Mouse (Mus musculus) spleen, adult 18-20 months (tissue): ENCODE measurements at regions not wholly inside any gene's neighbourhood (a gene's known extent, or its start where the extent isn't known, plus 50 kb on each side); places are given as distances from the start of the nearest gene placed in this dataset.
A peak's percentile ranks its signal among the peaks of the same experiment; 100 is the strongest.

Source experiments
- DNase-seq, 2 experiments: peaks; one replicate each; pipeline ENCODE4 v3.0.0; 2022; ENCODE audit warnings: mixed read lengths in 2 of 2

DNA sequence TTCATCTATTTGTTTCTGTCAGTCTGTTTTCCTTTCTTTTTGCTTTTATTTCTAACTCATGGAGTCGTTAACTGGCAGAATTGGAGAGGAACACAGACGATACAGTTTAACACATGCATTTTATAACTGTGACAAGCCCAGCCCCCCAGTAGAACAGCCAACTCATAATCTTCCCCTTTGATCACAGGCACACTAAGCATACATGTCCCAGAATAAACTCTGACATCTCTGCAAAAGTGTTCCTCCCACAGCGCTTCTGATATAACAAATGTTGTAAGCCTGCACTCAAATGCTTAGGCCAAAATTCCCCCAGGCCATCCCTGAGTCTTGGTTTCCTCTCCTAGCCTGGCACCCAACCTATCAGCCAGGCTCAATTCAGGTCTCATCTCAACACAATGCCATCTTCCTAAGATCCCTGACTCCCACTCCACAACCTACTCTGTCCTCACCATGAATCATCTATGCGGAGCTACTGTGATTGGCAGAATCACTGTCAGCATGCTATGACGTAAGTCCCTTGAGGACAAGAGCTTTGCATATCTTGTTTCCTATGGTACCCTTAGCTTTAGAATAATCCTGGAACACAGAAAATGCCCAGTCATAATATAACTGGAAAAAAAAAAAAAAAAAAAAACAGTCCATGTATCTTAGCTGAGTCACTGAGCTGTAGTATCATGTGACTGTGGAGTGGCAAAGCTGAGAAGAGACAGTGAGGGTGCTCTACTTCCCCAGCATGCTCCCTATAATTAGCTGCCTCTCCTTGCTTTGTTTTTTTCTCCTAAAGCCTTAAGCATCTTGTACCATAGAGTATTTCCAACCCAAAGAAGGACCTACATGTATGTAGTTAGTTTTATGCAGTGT, 146.7 kb downstream of the Plk2 start:
- DNase-seq, result no peak

DNA sequence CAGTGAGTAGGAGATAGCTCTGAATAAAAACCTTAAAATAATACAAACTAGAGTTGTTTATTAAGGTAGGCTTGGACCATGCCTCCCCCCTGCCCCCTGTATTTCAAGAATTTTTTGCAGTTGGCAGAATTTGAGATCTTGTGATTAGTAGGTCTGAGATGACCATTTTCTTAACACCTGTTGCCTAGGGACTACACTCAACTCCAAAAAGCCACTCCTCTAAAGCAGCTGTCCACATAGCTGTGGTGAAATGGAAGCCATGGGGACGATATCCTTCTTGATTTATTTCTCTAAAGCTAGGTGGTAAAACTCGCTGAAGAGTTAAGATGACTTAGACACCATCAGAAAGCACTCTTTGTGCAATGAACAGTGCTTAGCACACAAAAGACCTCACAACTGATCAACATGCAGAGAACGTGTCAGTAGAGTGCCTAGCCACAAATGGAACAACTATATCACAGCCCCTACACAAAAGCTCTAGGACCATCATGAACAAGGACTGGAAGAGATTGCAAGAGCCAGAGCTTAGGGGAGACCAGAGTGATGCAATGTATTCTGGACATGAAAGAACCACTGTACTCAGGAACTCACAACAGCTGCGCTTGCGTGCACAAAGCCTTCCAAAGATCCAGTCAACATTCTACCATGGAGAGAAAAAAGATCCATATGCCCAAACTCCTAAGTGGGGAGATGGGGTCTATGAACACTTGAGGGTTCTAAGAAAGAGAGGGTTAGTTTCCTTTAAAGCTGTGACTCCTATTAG, 147.6 kb downstream of the Plk2 start:
- no peak for DNase-seq

DNA sequence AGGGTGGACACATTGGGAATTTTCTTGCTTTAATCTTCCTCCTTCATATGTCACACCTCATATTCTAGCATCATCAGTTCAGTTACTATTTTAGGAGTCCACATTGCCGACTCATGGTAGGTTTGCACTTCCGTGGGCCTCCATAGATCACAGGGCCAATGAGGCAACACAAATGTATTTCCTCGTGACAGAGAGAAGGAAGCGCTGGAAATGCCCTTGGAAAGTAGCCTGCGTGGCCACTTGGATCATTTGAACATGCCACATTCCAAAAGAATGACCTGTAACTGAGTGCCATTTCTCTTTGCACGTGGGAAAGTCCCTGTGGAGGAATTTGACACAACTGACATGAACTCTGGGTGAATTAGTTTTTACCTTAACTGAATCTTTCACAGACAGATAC, 150.6 kb downstream of the Plk2 start:
- DNase-seq, result no peak

DNA sequence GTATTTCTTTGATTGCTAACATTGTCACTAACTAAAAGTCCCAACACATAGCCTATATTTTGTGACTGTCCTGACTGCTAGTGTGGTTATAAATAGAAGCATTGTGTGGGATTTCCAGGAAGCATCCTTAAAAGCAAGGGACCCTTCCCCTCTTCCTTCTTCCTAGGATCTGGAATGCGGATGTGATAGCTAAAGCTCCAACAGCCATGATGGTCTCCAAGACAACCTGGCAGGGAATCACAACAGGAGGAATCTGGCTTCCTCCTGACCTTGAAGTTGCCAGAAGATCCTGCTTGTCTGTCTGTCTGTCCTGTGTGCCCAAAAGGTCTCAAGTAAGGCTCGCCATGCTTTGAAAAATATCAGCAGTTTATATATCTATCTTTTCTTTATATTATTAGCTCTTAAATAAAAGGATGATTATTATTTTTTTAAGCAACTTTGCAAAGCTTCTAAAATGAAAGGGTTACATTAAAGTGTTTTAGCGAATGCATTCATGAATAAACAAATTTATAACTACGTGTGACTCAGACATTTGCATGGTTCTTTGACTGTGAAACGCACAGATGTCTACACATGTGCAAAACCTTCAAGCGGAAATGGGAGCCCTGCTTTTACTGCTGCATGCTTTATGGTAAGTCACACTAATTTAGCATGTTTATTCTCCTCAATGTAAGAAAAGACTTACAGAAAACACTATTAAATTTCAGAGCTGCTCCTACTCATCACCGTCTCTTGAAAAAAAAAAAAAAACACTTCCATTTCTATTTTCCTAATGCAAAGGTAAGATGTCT, 160.9 kb downstream of the Plk2 start:
- DNase-seq, result no peak

DNA sequence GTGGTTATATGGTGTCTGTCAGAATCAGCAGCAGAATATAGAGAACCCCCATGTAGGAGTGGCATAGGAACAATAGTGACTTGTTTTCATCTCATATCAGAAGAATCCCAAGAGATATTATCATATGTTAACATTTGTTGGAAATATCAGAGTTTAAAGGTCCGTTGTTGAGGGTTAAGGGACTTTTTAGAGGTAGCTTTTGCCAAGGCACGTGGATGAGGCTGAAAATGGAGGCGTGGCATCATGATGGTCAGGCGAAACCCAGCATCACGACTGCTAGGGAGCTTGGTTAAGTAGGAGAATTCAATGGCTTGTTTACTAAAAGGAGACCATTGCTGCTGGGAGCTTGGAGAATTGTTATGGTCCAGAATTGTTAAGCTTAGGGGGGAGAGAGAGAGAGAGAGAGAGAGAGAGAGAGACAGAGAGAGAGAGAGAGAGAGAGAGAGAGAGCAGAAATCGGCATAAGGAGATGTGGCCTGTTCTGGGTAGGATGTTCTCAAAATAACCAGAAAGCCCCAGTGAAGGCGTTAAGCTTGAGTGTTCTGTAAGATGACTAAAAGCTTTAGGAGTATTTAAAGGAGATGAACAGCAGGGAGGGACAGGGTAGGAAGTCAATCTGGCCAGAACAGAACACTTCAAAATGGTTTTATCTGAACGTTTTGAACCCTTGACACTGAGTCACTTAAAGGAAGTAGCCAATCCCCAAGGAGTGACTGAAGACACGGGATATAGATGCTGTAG, 161.7 kb downstream of the Plk2 start:
- no peak for DNase-seq

DNA sequence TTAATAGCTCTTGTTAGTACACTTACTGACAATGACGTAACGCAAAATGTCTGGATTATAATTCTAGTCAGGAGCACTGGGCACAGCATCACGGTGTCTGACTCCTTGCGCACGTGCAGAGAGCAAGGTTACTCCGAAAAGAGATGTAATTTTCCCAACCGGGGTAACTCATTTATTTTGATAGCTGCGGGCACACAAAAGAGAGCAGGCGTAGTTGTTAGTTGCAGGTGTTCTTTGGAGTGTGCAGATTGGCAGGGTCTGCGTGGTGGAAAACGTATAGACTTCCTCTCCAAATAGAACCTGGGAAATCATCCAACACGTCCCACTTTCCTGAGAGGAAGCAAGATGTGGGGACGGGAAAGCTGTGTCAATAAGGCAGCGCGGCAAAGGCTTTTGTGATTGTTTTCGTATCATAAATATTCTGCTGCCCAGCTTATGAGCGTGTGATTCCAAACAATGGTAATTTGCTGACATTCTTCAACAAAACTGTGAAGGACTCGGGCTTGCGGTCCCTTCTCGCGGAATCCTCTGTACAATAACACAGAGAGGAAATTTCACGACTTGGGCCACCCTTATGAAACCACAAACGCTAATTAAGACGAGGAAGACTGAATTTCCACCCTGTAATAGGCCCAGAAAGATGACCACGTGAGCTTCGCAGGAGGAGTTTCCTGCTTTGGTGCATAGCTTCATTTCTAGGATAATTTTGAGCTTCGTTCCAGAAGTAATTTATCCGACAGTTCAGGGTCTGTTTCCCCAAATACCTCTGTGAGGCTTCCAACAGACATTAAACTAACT, 163.3 kb downstream of the Plk2 start:
- no peak for DNase-seq

DNA sequence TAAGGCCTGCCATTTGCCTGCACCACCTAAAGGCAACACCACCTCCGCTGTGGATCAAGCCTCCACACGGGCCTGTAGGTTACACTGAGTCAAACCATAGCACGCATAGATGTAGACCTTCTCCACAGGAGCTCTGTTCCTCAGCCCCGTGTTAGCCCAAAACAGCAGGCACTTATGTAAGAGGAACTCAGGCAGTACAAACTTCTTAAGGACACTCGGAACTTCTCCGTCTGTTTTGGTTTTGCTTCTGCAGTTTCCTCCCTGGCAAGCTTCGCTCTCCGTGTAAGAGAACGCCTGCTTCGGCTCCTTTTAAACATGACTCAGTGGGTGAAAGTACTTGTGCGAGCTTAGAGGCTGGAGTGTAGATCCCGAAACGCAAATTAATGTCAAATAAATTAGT, 165.7 kb downstream of the Plk2 start:
- no peak for DNase-seq

DNA sequence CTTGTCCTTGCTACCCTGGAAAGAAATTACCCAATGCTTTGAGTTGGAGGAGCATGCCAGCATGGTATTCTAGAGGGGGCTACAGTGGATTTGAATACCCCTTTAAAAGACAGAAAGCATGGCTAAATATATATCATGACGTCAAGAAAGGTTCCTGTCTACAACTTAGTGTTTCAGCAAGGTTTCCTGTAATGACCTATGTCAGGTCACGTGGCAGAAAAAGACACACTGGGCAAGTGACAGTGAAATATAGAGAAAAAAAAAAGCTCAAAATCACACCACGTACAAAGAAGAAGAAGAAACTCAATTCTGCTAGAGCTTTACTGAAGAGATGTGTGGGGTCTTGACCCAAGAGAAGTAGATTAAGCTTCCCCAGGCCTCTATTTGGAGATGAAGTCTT, 167.7 kb downstream of the Plk2 start:
- DNase-seq, result no peak

DNA sequence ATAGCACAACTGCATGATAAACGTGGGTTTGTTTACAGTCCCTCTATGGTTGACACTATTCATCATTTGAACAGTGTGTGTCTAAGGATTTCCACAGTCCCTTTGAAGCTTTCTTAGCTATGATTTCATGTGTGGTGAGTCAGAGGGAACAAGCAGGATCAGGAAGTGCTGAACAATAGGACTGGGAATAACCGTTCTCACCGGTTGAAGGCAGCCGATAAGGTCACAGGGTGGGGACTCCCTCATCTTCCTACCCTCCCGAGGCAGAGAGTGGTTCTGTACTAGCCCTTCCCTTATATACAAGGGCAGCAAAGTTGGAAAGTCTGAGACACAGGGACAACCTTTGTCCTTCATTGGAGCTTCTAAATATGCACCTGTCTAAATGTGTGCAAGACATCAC, 168.1 kb downstream of the Plk2 start:
- no peak for DNase-seq

DNA sequence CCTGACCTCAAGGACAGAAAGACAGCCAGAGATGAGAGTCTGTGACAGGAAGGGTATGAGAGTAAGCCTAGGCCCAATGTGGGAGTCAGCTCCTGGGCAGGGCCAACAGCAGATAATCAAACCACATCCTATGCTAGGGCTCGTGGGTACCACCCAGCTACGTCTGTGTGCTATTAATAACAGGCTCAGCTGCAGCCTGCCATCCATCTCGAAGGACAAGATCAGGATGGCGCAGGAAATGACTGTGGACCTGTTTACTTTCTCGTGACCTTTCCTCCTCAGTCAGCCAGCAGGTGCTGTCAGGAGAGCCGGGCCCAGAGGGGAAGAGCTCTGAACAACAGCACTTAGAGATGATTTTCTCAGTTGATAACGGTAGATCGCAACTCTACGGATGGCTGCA, 169.1 kb downstream of the Plk2 start:
- peak; percentile 33 to 35 for DNase-seq

DNA sequence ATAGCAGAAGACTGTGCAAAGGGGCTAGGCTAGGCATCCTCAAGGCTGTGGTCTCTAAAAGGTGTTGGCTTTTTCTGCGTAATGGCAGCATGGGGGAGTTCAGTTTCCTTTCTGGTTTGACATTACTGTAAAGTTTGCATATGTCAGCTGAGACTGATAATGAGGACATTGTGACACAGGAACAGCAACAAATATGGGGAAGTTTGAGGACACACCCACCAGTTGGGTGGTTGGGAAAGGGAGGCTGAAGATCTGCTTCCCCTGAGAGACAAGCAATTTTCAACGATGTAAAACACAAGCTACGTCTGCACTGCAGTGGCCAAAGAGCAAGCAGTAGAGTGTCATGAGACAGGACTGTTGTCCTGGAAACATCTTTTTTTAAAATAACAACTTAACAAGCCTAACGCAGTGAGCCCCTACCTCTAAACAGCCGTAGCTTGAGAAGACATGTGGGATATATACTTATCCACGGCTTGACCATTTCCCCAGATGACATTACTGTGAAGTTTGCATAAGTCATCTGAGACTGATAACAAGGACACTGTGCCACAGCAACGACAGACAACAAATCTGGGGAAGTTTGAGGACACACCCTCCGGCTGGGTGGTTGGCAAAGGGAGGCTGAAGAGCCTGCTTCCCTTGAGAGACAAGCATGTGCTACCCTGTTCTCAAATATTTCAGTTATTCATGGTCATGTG, 173.8 kb downstream of the Plk2 start:
- peak in 1 of 2 experiments; percentile 9 for DNase-seq

DNA sequence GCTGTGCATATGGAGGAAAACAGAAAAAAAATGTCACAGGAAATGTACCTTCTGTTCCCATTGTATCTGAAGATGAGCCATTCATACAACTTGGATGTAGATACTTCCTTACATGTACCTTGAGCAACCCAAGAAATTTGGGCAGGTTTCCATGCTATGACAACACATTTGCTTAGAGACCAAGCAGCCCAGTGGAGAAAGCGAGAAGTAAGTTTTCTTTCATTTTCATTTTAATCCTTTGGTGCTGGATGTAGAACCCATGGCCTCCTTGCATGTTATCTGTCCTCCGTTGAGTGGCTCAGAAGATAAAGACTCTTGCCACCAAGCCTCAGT, 174.3 kb downstream of the Plk2 start:
- DNase-seq, result no peak

DNA sequence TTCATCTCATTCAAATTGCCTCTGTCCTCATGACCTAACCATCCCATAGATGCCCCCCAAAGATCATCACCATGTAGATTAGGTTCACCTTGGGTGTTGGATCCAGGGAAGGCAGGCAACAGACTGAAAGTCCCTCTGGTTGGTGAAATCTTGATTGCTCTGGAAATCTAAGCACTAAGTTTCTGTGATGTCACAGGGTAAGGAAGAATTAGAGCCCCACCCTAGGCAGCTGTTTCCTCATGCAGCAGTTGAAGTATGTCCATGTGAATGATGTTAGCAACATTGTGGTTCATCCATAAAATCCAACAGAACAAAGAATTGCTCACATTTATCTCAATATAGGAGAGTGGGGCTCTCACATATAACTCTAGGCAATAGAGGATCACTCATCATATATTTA, 175.5 kb downstream of the Plk2 start:
- no peak for DNase-seq

DNA sequence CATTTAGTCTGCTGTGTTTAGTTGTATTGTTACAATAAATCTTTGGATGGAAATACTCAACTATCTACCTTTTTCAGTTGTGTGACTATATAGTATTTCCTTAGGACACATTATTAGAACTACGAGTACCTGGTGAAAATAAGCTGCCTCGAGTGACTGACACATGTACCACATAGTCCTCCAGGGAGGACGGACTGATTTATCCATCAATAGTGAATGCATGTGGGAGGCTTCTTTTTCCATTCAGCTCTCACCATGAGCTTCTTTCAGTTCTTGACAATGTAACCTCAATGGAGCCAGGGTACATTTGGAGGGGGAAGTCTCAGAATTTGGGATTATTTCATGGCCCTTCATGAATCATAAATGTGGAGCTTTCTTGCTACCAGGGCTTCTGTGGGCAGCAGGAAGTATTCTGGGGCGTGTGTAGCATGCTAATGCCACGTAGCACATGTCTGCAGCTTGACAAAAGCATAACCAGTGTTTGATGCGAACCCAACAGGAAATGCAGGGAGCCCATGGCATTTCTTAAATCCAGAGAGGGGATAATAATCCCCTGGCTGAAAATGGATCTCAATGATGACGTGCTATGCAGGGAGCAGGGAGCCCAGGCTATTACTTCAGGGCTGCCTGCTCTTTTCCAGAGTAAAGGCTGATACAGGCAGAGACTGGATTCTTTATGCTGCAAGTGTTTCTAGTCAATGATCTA, 178.7 kb downstream of the Plk2 start:
- no peak for DNase-seq

DNA sequence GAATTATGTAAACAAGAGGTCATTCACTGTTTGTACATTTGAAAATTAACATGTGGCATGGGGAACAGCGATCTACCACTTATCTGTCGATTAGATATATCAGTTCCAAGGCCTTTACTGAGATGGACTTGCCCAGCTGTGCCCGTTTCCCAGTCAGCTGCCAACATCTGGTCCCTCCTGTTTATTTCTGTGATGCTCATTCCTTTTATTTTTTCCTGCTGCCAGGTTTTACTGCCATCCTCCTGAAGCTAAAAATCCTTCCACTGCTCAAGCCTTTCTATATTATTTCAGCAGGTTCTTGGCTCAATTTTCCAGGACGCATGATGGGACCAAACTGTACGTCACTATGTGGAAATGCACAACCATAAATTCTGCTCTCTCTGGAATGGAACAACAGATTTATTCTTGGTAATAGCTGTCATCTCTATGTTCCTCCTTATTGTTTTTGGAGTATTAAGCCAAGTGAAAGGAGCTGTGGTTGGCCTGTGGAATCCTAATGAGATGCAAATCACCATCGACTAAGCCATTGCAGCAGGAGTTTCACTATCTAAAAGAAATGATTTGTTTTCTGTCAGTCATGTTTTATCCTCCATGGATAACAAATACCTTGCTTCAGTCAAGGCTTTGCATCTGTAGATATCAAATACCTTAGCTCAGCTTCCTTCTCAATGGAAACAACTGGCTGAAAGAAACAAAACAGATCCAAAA, 180.1 kb downstream of the Plk2 start:
- DNase-seq, result no peak

DNA sequence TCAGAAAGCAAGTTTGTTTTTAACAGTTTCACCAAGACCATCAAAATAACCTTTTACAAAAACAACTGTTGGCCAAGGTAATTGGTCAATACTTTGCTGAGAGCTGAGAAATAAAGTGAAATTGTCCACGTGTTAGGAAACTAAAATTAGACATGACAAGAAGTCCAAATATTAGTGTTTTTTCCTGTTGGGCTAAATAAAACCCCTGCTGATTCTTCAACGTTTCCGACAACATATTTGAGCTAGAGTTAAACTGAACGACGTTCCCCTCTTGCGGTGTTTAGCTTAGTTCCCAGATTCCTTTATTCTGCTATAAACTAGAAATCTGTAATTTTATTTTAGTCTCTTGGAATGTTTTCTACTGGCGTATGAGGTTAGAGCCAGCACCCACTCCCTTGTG, 183.3 kb downstream of the Plk2 start:
- DNase-seq, result no peak

DNA sequence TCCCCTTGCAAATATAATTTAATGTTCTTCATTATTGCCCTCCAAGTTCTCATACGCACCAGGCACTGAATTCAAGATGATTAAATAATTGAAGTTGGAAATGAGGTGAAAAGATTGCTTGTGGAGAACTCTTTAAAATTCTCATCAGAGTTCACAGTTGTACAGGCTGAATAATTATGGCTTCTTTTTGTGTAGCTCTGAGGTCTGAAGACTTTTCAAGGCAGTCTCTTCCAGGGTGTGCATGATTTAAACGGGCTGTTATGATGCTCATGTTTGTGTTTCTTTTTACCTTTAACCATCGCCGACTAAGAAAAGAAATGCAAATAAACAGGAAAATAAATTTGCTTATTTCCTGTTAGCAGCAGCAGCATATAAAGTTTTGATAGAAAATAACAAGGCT, 185.3 kb downstream of the Plk2 start:
- DNase-seq, result no peak

DNA sequence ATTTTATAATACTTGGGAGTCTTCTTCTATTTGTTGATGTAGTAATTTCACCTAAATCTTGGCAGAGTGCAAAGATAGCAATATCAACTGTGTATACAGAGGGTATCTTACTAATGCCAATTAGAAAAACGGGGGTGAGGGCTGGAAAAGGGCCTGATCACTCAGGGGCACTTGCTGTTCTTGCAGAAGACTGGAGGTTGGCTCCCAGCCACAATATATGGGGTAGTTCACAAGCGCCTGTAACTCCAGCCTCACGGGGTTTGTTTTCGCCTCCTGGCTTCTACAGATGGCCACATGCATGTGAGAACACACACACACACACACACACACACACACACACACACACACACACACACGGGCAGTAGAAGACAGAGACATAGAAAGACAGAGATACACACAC, 185.7 kb downstream of the Plk2 start:
- DNase-seq, result no peak

DNA sequence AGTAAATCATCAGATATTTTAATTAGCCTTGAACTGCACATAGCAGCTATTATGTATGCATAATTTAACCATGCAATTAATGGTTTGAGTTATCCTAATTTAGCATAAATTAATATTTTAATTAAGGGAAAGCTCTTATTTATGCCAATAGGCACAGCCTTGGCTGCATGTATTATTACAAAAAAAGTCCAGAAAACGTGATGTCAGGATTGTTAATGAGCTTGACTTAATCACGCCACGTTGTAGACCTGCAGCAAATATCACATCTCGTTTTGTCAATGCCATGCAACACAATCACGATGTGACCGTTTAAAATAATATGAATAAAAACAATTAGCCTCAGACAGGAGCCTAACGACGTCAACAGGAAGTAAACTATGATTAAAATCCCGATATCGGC, 189.9 kb downstream of the Plk2 start:
- DNase-seq, result no peak

DNA sequence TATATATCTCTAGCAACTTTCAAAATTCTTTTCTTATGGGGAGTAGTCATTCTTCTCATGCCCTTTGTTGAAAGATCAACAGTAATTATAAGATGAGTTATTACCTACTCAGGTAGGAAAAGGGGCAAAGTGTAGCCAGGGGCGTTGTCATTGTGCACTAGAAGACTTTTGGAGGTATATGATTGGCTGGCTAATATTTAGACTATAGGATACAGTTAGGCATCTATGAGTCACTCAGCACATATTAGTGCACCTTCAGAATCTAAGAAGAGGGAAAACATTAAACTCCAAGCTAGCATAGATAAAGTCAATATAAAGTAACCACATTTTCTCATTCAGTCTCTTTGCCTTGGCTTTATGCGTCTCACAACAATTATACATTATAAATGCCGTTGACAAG, 199.8 kb downstream of the Plk2 start:
- no peak for DNase-seq
